Mouse (Mus musculus) heart, adult 8-10 months (tissue): ENCODE results near the gene Gstt1. TPM values are rescaled to one million over a fixed set of nuclear protein-coding genes. Genes with fewer than 3 reads are reported as not detected.

Experiments used
- DNase-seq: peaks from one replicate; pipeline ENCODE4 v3.0.0; 2022; ENCODE audit warnings: low spot score
- total RNA-seq, 4 experiments: library from RNA; stranded (reverse); gene quantifications; 2 replicates each; pipeline ENCODE4 v1.2.4; 2022

The Gstt1 gene
- total RNA-seq, 4 experiments from 2014 or later = 15.7 to 26.4 (median 22.1) TPM

DNA sequence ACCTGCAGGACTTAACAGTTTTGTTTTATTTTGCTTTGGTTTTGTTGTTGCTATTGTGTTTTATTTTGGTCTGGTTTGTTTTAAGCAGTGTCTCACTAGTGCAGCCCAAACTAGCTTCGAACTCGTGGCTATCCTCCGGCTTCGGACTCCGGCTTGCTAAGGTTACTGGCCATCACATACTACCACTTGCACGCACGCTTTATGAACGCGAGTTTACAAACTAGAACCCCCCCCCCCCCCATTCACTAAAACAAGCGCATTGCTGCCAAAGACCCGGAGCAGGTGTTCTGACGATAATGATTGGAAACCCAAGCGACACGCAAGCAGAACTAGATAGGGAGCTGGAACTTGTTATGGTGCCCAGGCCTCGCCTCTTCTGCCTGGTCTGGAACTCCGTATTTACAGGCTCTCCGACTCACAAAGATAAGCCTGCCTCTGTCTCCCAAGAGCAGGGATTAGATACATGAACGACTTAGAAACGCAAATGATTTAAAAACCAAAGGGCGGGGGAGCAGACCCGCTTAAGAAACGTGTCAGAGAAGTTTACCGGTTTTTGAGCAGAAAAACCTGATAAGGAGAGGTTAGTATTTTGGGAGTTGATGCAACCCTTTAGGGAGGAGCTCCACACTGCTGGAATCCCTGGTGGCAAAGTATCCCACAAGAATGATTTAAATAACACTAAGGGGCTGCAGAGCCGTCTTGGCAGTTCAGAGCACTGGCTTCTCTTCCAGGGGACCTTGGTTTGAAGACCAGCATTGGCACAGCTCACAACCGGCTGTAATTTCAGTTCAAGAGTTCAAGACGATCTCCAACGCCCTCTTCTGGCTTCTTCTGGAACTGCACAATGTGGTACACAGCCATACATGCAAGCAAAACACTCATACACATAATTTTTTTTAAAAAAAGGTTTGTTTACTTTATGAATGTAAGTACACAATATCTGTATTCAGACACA lies 33.6 kb downstream of the Gstt1 start:
- DNase-seq = peak; percentile 59

GRCm38 (mm10) chr10:75763682-75764518 lies 34.5 kb downstream of the Gstt1 start, which contains the start of gene Cabin1:
Cabin1 (minus strand) TSS chr10:75764341.
- DNase-seq = peak; percentile 98

- DNase-seq = no peak
Observed at GRCm38 (mm10) chr10:75762413-75762812, 36.0 kb downstream of the Gstt1 start.

- DNase-seq = no peak
Observed at GRCm38 (mm10) chr10:75760311-75760710, 38.1 kb downstream of the Gstt1 start.

- no peak for DNase-seq
Observed at GRCm38 (mm10) chr10:75756719-75757118, 41.7 kb downstream of the Gstt1 start.

DNA sequence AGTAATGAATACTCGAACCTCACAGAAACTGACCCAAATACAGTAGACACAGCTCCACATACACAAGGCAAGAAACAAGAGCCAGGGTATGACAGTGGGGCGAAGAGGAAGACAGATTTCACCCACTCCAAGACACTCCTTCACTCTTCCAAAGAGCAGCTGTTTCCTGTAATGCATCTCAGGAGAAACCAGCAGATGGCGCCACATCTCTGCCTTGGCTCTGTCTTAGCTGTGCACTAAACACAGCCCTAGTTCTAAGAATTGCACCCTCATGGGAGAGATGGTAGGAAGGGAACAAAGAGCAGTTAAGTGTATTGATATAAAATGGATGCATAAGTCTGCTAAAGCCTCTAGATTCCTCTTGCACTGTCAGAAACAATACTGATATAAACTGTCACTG lies 54.4 kb downstream of the Gstt1 start:
- peak; percentile 80 for DNase-seq

GRCm38 (mm10) chr10:75743369-75743768 lies 55.0 kb downstream of the Gstt1 start:
- no peak for DNase-seq

- DNase-seq = no peak
Observed at GRCm38 (mm10) chr10:75740866-75741265, 57.5 kb downstream of the Gstt1 start.

Other genes with a start within 250 kb of the Gstt1 start
- 1 to 10 TPM in 2 of 4 experiments, under 1 TPM in 2; 0.79 to 1.6 (median 0.97) TPM for gene Lrrc75b, start 238.3 kb downstream of the Gstt1 start, total RNA-seq
- gene Ggt1, start 237.0 kb downstream of the Gstt1 start, total RNA-seq = not detected
- 1 to 10 TPM; 3.4 to 4.9 (median 4.9) TPM for gene Ggt5, start 209.2 kb downstream of the Gstt1 start, total RNA-seq
- 1 to 10 TPM in 3 of 4 experiments, under 1 TPM in 1; 0.98 to 2.2 (median 1.7) TPM for gene Susd2, start 154.6 kb downstream of the Gstt1 start, total RNA-seq
- gene Cabin1, start 34.2 kb downstream of the Gstt1 start, total RNA-seq = 10 to 100 TPM; 15.5 to 22.0 (median 20.8) TPM
- gene Ddt, start 25.2 kb downstream of the Gstt1 start, total RNA-seq = 100 to 1,000 TPM in 1 of 4 experiments, 10 to 100 TPM in 3; 83.6 to 103 (median 88.3) TPM
- gene Gm20441, start 17.6 kb downstream of the Gstt1 start, total RNA-seq = not detected
- gene Gstt3, start 17.2 kb downstream of the Gstt1 start, total RNA-seq = 1 to 10 TPM; 3.0 to 5.6 (median 5.0) TPM
- gene Gstt4, start 24.0 kb upstream of the Gstt1 start, total RNA-seq = not detected
- 10 to 100 TPM in 3 of 4 experiments, 1 to 10 TPM in 1; 7.3 to 16.9 (median 13.2) TPM for gene Gstt2, start 38.8 kb upstream of the Gstt1 start, total RNA-seq
- 100 to 1,000 TPM; 216 to 258 (median 253) TPM for gene Mif, start 61.7 kb upstream of the Gstt1 start, total RNA-seq
- under 1 TPM in 2 of 4 experiments, not detected in 2; 0.34 to 0.35 TPM for gene Derl3, start 94.8 kb upstream of the Gstt1 start, total RNA-seq
- gene Smarcb1, start 123.0 kb upstream of the Gstt1 start, total RNA-seq = 10 to 100 TPM; 17.3 to 25.0 (median 21.4) TPM
- gene Chchd10, start 134.5 kb upstream of the Gstt1 start, total RNA-seq = 1,000 to 10,000 TPM; 1,724 to 2,176 (median 1,900) TPM
- 1 to 10 TPM; 4.1 to 7.8 (median 4.6) TPM for gene Mmp11, start 137.9 kb upstream of the Gstt1 start, total RNA-seq
- gene Gm867, start 142.1 kb upstream of the Gstt1 start, total RNA-seq = not detected
- not detected for gene Vpreb3, start 144.5 kb upstream of the Gstt1 start, total RNA-seq
- gene Gm5134, start 155.9 kb upstream of the Gstt1 start, total RNA-seq = not detected
- gene Zfp280b, start 234.1 kb upstream of the Gstt1 start, total RNA-seq = 1 to 10 TPM; 5.9 to 8.4 (median 6.5) TPM